Mouse (Mus musculus) adrenal gland, postnatal 14 days (tissue): Measurements from ENCODE around the gene Tgfb2. TPM values are rescaled to one million over a fixed set of nuclear protein-coding genes. Genes with fewer than 3 reads are reported as not detected.
A peak's percentile ranks its signal among the peaks of the same experiment; 100 is the strongest.

Experiments
- DNase-seq: peaks from one replicate; pipeline ENCODE4 v3.0.0; 2021; ENCODE audit warnings: mixed read lengths
- total RNA-seq: library from RNA; stranded (reverse); gene quantifications from 2 replicates; pipeline ENCODE4 v1.2.3, GENCODE M21; 2021

The Tgfb2 gene
- total RNA-seq, 1 experiment from 2014 or later = 3.1 TPM

- DNase-seq = peak; percentile 32
These were observed 49.6 kb downstream of the Tgfb2 start for GRCm38 (mm10) chr1:186656201-186656600.

- DNase-seq = no peak
These were observed 50.7 kb downstream of the Tgfb2 start for GRCm38 (mm10) chr1:186655096-186655495.

- no peak for DNase-seq
These were observed 53.6 kb downstream of the Tgfb2 start for GRCm38 (mm10) chr1:186652208-186652607.

GRCm38 (mm10) chr1:186650011-186650410 is 55.8 kb downstream of the Tgfb2 start:
- DNase-seq = no peak

- DNase-seq = no peak
These were observed 68.2 kb downstream of the Tgfb2 start for GRCm38 (mm10) chr1:186637304-186638213.

- DNase-seq = no peak
These were observed 70.7 kb downstream of the Tgfb2 start for GRCm38 (mm10) chr1:186635045-186635444.

GRCm38 (mm10) chr1:186631457-186631856 is 74.3 kb downstream of the Tgfb2 start:
- DNase-seq = no peak

GRCm38 (mm10) chr1:186630971-186631370 is 74.8 kb downstream of the Tgfb2 start:
- no peak for DNase-seq

GRCm38 (mm10) chr1:186627451-186627995 is 78.3 kb downstream of the Tgfb2 start:
- DNase-seq = peak; percentile 78

GRCm38 (mm10) chr1:186624474-186624873 is 81.3 kb downstream of the Tgfb2 start:
- DNase-seq = no peak

- DNase-seq = no peak
These were observed 84.0 kb downstream of the Tgfb2 start for GRCm38 (mm10) chr1:186621812-186622211.

GRCm38 (mm10) chr1:186618285-186618684 is 87.5 kb downstream of the Tgfb2 start:
- peak; percentile 10 for DNase-seq

GRCm38 (mm10) chr1:186611371-186611770 is 94.4 kb downstream of the Tgfb2 start:
- DNase-seq = no peak

GRCm38 (mm10) chr1:186610481-186610880 is 95.3 kb downstream of the Tgfb2 start:
- DNase-seq = no peak

GRCm38 (mm10) chr1:186609793-186610233 is 96.0 kb downstream of the Tgfb2 start:
- DNase-seq = peak; percentile 55

- DNase-seq = no peak
These were observed 97.7 kb downstream of the Tgfb2 start for GRCm38 (mm10) chr1:186608116-186608515.

GRCm38 (mm10) chr1:186605635-186606034 is 100.2 kb downstream of the Tgfb2 start:
- DNase-seq = no peak

- no peak for DNase-seq
These were observed 101.7 kb downstream of the Tgfb2 start for GRCm38 (mm10) chr1:186604124-186604523.

- no peak for DNase-seq
These were observed 117.6 kb downstream of the Tgfb2 start for GRCm38 (mm10) chr1:186588226-186588625.

GRCm38 (mm10) chr1:186587065-186587804 is 118.6 kb downstream of the Tgfb2 start:
- peak; percentile 64 for DNase-seq

GRCm38 (mm10) chr1:186585571-186586164 is 120.1 kb downstream of the Tgfb2 start:
- DNase-seq = no peak

GRCm38 (mm10) chr1:186583933-186584332 is 121.9 kb downstream of the Tgfb2 start:
- DNase-seq = no peak
